Mouse (Mus musculus): ENCODE results near the gene Rap1gds1. TPM values are rescaled to one million over a fixed set of nuclear protein-coding genes. Genes with fewer than 3 reads are reported as not detected.

The Rap1gds1 gene
- polyA plus RNA-seq, 1 experiment from 2014 or later = 14.8 TPM

- no peak overlapping the region for H3K9ac ChIP-seq (ENCODE audit: low read depth, low read length)
- H3K9me3 ChIP-seq (replicated peaks; ENCODE audit: control insufficient read depth, low read length) = no peaks in the 10 kb centered on the region
- no peak for ATAC-seq (ENCODE audit: low read depth)
Measured at GRCm38 (mm10) chr3:138988004-138988403, 87.0 kb downstream of the Rap1gds1 start.

GRCm38 (mm10) chr3:138982249-138982648, 92.8 kb downstream of the Rap1gds1 start:
- 76% methylated on average over 6 of the region's 6 CpGs for WGBS (ENCODE audit: insufficient replicate concordance)

More at GRCm38 (mm10) chr3:138988004-138988403, 87.0 kb downstream of the Rap1gds1 start:
- H3K27ac ChIP-seq (ENCODE audit: low read length) = no peak overlapping the region
- no peaks in the 10 kb centered on the region for H3K4me1 ChIP-seq (ENCODE audit: control insufficient read depth, low read depth, low read length)
- no peaks in the 10 kb centered on the region for H3K27me3 ChIP-seq (ENCODE audit: control insufficient read depth, insufficient read depth, low read depth, low read length)
- no peaks in the 10 kb centered on the region for H3K36me3 ChIP-seq (ENCODE audit: control insufficient read depth, insufficient read depth)
- WGBS (ENCODE audit: insufficient replicate concordance) = 63% methylated on average over 5 of the region's 5 CpGs
- no peak overlapping the region for H3K4me3 ChIP-seq (ENCODE audit: low read depth, low read length)
- H3K4me2 ChIP-seq (ENCODE audit: low read depth, low read length) = no peak overlapping the region

GRCm38 (mm10) chr3:138977413-138977812, 97.6 kb downstream of the Rap1gds1 start:
- Histone ChIP-seq H3K9ac (ENCODE audit: low read depth, low read length) (no peak overlapping the region), H3K9me3 (replicated peaks; ENCODE audit: control insufficient read depth, low read length) (no peaks in the 10 kb centered on the region), H3K4me1 (ENCODE audit: control insufficient read depth, low read depth, low read length) (no peaks in the 10 kb centered on the region), H3K27ac (ENCODE audit: low read length) (no peak overlapping the region), H3K27me3 (ENCODE audit: control insufficient read depth, insufficient read depth, low read depth, low read length) (no peaks in the 10 kb centered on the region), H3K4me3 (ENCODE audit: low read depth, low read length) (no peak overlapping the region), H3K4me2 (ENCODE audit: low read depth, low read length) (no peak overlapping the region), H3K36me3 (ENCODE audit: control insufficient read depth, insufficient read depth) (no peaks in the 10 kb centered on the region)
- WGBS (ENCODE audit: insufficient replicate concordance) = 89% methylated on average over 1 of the region's 1 CpGs
- ATAC-seq (ENCODE audit: low read depth) = no peak

More at GRCm38 (mm10) chr3:138982249-138982648, 92.8 kb downstream of the Rap1gds1 start:
- no peaks in the 10 kb centered on the region for H3K4me1 ChIP-seq (ENCODE audit: control insufficient read depth, low read depth, low read length)
- no peak overlapping the region for H3K4me3 ChIP-seq (ENCODE audit: low read depth, low read length)
- no peak for ATAC-seq (ENCODE audit: low read depth)
- no peaks in the 10 kb centered on the region for H3K27me3 ChIP-seq (ENCODE audit: control insufficient read depth, insufficient read depth, low read depth, low read length)
- H3K9me3 ChIP-seq (replicated peaks; ENCODE audit: control insufficient read depth, low read length) = no peaks in the 10 kb centered on the region
- no peak overlapping the region for H3K27ac ChIP-seq (ENCODE audit: low read length)
- no peaks in the 10 kb centered on the region for H3K36me3 ChIP-seq (ENCODE audit: control insufficient read depth, insufficient read depth)
- no peak overlapping the region for H3K4me2 ChIP-seq (ENCODE audit: low read depth, low read length)
- no peak overlapping the region for H3K9ac ChIP-seq (ENCODE audit: low read depth, low read length)

GRCm38 (mm10) chr3:138967627-138968026, 107.4 kb downstream of the Rap1gds1 start:
- Histone ChIP-seq H3K4me2 (ENCODE audit: low read depth, low read length) (no peak overlapping the region), H3K9me3 (replicated peaks; ENCODE audit: control insufficient read depth, low read length) (no peaks in the 10 kb centered on the region), H3K4me1 (ENCODE audit: control insufficient read depth, low read depth, low read length) (no peaks in the 10 kb centered on the region), H3K27me3 (ENCODE audit: control insufficient read depth, insufficient read depth, low read depth, low read length) (no peaks in the 10 kb centered on the region), H3K27ac (ENCODE audit: low read length) (no peak overlapping the region), H3K4me3 (ENCODE audit: low read depth, low read length) (no peak overlapping the region), H3K36me3 (ENCODE audit: control insufficient read depth, insufficient read depth) (0 out of 2 replicates have a peak, but pooled peaks cover 2% of the 10 kb centered on the region), H3K9ac (ENCODE audit: low read depth, low read length) (no peak overlapping the region)
- WGBS (ENCODE audit: insufficient replicate concordance) = 87% methylated on average over 9 of the region's 9 CpGs
- ATAC-seq (ENCODE audit: low read depth) = no peak

- Histone ChIP-seq H3K4me2 (ENCODE audit: low read depth, low read length) (no peak overlapping the region), H3K27me3 (ENCODE audit: control insufficient read depth, insufficient read depth, low read depth, low read length) (no peaks in the 10 kb centered on the region), H3K4me3 (ENCODE audit: low read depth, low read length) (no peak overlapping the region), H3K9ac (ENCODE audit: low read depth, low read length) (no peak overlapping the region), H3K27ac (ENCODE audit: low read length) (no peak overlapping the region), H3K9me3 (replicated peaks; ENCODE audit: control insufficient read depth, low read length) (no peaks in the 10 kb centered on the region), H3K36me3 (ENCODE audit: control insufficient read depth, insufficient read depth) (peaks cover 9% of the 10 kb centered on the region), H3K4me1 (ENCODE audit: control insufficient read depth, low read depth, low read length) (no peaks in the 10 kb centered on the region)
- no peak for ATAC-seq (ENCODE audit: low read depth)
- WGBS (ENCODE audit: insufficient replicate concordance) = 75% methylated on average over 8 of the region's 8 CpGs
Measured at GRCm38 (mm10) chr3:138958527-138958926, 116.5 kb downstream of the Rap1gds1 start.

GRCm38 (mm10) chr3:138955220-138955619, 119.8 kb downstream of the Rap1gds1 start:
- no peaks in the 10 kb centered on the region for H3K27me3 ChIP-seq (ENCODE audit: control insufficient read depth, insufficient read depth, low read depth, low read length)
- no peaks in the 10 kb centered on the region for H3K4me1 ChIP-seq (ENCODE audit: control insufficient read depth, low read depth, low read length)
- no peaks in the 10 kb centered on the region for H3K9me3 ChIP-seq (replicated peaks; ENCODE audit: control insufficient read depth, low read length)
- H3K4me3 ChIP-seq (ENCODE audit: low read depth, low read length) = no peak overlapping the region
- H3K36me3 ChIP-seq (ENCODE audit: control insufficient read depth, insufficient read depth) = peaks cover 7% of the 10 kb centered on the region
- 82% methylated on average over 7 of the region's 7 CpGs for whole genome bisulfite sequencing (ENCODE audit: insufficient replicate concordance)
- ATAC-seq (ENCODE audit: low read depth) = no peak
- H3K4me2 ChIP-seq (ENCODE audit: low read depth, low read length) = no peak overlapping the region
- H3K9ac ChIP-seq (ENCODE audit: low read depth, low read length) = no peak overlapping the region
- no peak overlapping the region for H3K27ac ChIP-seq (ENCODE audit: low read length)

- Histone ChIP-seq H3K4me1 (ENCODE audit: control insufficient read depth, low read depth, low read length) (no peaks in the 10 kb centered on the region), H3K4me2 (ENCODE audit: low read depth, low read length) (no peak overlapping the region), H3K9me3 (replicated peaks; ENCODE audit: control insufficient read depth, low read length) (no peaks in the 10 kb centered on the region), H3K9ac (ENCODE audit: low read depth, low read length) (no peak overlapping the region), H3K4me3 (ENCODE audit: low read depth, low read length) (no peak overlapping the region), H3K27ac (ENCODE audit: low read length) (no peak overlapping the region), H3K36me3 (ENCODE audit: control insufficient read depth, insufficient read depth) (peaks cover 7% of the 10 kb centered on the region; the same call in 1 of the 2 replicates), H3K27me3 (ENCODE audit: control insufficient read depth, insufficient read depth, low read depth, low read length) (no peaks in the 10 kb centered on the region)
- whole genome bisulfite sequencing (ENCODE audit: insufficient replicate concordance) = 80% methylated on average over 9 of the region's 9 CpGs
- no peak for ATAC-seq (ENCODE audit: low read depth)
Measured at GRCm38 (mm10) chr3:138949081-138949480, 125.9 kb downstream of the Rap1gds1 start.

- Histone ChIP-seq H3K4me3 (ENCODE audit: low read depth, low read length) (no peak overlapping the region), H3K4me2 (ENCODE audit: low read depth, low read length) (no peak overlapping the region), H3K36me3 (ENCODE audit: control insufficient read depth, insufficient read depth) (peaks cover 7% of the 10 kb centered on the region; the same call in 1 of the 2 replicates), H3K27ac (ENCODE audit: low read length) (no peak overlapping the region), H3K4me1 (ENCODE audit: control insufficient read depth, low read depth, low read length) (no peaks in the 10 kb centered on the region), H3K9me3 (replicated peaks; ENCODE audit: control insufficient read depth, low read length) (no peaks in the 10 kb centered on the region), H3K9ac (ENCODE audit: low read depth, low read length) (no peak overlapping the region), H3K27me3 (ENCODE audit: control insufficient read depth, insufficient read depth, low read depth, low read length) (no peaks in the 10 kb centered on the region)
- ATAC-seq (ENCODE audit: low read depth) = no peak
- WGBS (ENCODE audit: insufficient replicate concordance) = 77% methylated on average over 3 of the region's 3 CpGs
Measured at GRCm38 (mm10) chr3:138945516-138945915, 129.5 kb downstream of the Rap1gds1 start.

GRCm38 (mm10) chr3:138941604-138942003, 133.4 kb downstream of the Rap1gds1 start:
- 78% methylated on average over 9 of the region's 9 CpGs for WGBS (ENCODE audit: insufficient replicate concordance)
- Histone ChIP-seq H3K9ac (ENCODE audit: low read depth, low read length) (no peak overlapping the region), H3K36me3 (ENCODE audit: control insufficient read depth, insufficient read depth) (peaks cover 7% of the 10 kb centered on the region; the same call in 1 of the 2 replicates), H3K27ac (ENCODE audit: low read length) (no peak overlapping the region), H3K27me3 (ENCODE audit: control insufficient read depth, insufficient read depth, low read depth, low read length) (no peaks in the 10 kb centered on the region), H3K4me1 (ENCODE audit: control insufficient read depth, low read depth, low read length) (no peaks in the 10 kb centered on the region), H3K9me3 (replicated peaks; ENCODE audit: control insufficient read depth, low read length) (no peaks in the 10 kb centered on the region), H3K4me2 (ENCODE audit: low read depth, low read length) (no peak overlapping the region), H3K4me3 (ENCODE audit: low read depth, low read length) (no peak overlapping the region)
- no peak for ATAC-seq (ENCODE audit: low read depth)

Measured in liver, embryonic 16.5 days (tissue).